Mouse (Mus musculus): ENCODE results near the gene Pde4dip.

GRCm38 (mm10) chr3:97874777-97875176 lies 13.7 kb downstream of the Pde4dip start:
- TF ChIP-seq CTCF (conservative IDR thresholded peaks at IDR 0.05; ENCODE audit: insufficient read depth, insufficient read length, low read depth, low read length) (no peak), POLR2A (IDR thresholded peaks at IDR 0.05; ENCODE audit: low read depth, low read length) (no peak)
